Mouse (Mus musculus) liver, embryonic 15.5 days (tissue): ENCODE results near the gene Dock2. TPM values are rescaled to one million over a fixed set of nuclear protein-coding genes. Genes with fewer than 3 reads are reported as not detected.

Experiments
- ATAC-seq: fragments of 200-750 bp; cut with Nextera tagmentation; 2 replicates; pipeline ENCODE4 v1.8.0; 2017; ENCODE audit warnings: moderate number of reproducible peaks, mild to moderate bottlenecking, moderate library complexity; ENCODE audit not compliant: insufficient read depth
- H3K27ac ChIP-seq: fragments of 300-500 bp; sonication (generic); replicated peaks from 2 replicates; pipeline ENCODE4 v1.5.1; 2015; ENCODE audit warnings: mild to moderate bottlenecking, inconsistent platforms
- H3K27me3 ChIP-seq: fragments of 300-500 bp; sonication (generic); 2 replicates; pipeline ENCODE4 v1.6.1; 2015; ENCODE audit warnings: mild to moderate bottlenecking, inconsistent platforms
- H3K36me3 ChIP-seq: fragments of 300-500 bp; sonication (generic); replicated peaks from 2 replicates; pipeline ENCODE4 v1.6.1; 2015; ENCODE audit warnings: moderate library complexity, mild to moderate bottlenecking, inconsistent platforms
- H3K4me1 ChIP-seq: fragments of 300-500 bp; sonication (generic); replicated peaks from 2 replicates; pipeline ENCODE4 v1.6.1; 2015; ENCODE audit warnings: inconsistent platforms
- H3K4me2 ChIP-seq: fragments of 300-500 bp; sonication (generic); 2 replicates; pipeline ENCODE4 v1.6.1; 2015; ENCODE audit warnings: moderate library complexity, mild to moderate bottlenecking, inconsistent platforms
- H3K4me3 ChIP-seq: fragments of 300-500 bp; sonication (generic); replicated peaks from 2 replicates; pipeline ENCODE4 v1.5.1; 2015; ENCODE audit warnings: mild to moderate bottlenecking, inconsistent platforms
- H3K9ac ChIP-seq: fragments of 300-500 bp; sonication (generic); 2 replicates; pipeline ENCODE4 v1.6.1; 2015; ENCODE audit warnings: moderate library complexity, mild to moderate bottlenecking, inconsistent platforms
- H3K9me3 ChIP-seq: fragments of 300-500 bp; sonication (generic); replicated peaks from 2 replicates; pipeline ENCODE4 v1.6.1; 2016; ENCODE audit warnings: inconsistent platforms
- WGBS: fragments of 180-500 bp; shearing (Covaris S2); methylation state at CpG from one replicate; pipeline ENCODE4 v1.1.7; 2015; ENCODE audit warnings: mixed read lengths; ENCODE audit not compliant: insufficient replicate concordance; 5-methylcytosine and 5-hydroxymethylcytosine counted together
- polyA plus RNA-seq: library from polyadenylated mRNA; unstranded; fragments of >200 nt; fragmentation: Nextera tagmentation; extraction: Ambion mirVana; gene quantifications from 2 replicates; pipeline ENCODE4 v1.2.1, GENCODE M21; 2015

The Dock2 gene
- polyA plus RNA-seq, 1 experiment from 2014 or later, result 4.6 TPM

DNA sequence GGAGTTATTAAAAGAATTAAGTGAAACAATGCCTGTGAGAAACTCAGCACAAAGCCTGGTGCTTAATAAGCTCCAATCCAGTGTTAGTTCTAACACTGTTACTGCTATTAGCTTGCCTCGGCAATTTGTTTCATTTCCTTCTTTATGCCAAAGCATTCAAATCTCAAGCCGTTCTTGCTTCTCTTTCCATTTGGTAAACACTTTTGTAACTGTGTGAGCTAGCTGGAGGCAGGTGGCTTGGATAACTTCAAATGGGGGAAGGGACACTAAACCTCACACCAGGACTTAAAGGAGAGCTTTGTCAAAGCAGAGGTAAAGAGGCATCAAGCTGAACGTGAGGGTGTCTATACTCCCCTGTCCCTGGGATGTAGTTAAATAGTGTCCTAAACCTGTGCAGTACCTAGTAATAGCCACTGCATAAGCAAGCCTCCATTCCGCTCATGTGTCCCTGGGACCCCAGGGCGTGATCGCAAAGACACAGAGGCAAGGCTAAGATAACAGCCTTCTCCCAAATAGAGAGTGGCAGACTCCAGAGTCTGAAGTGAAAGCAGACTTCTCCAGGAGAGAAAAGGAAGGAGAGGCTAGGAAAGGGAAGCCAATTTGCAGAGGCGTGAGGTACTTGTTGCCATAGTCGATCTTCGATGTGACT lies 56.9 kb downstream of the Dock2 start:
- Histone ChIP-seq H3K9ac (no peak overlapping the region), H3K4me1 (peaks cover 12% of the 10 kb centered on the region; the same call in 1 of the 2 replicates), H3K9me3 (no peaks in the 10 kb centered on the region), H3K27me3 (no peaks in the 10 kb centered on the region), H3K36me3 (no peaks in the 10 kb centered on the region), H3K4me3 (no peak overlapping the region), H3K27ac (no peak overlapping the region), H3K4me2 (no peak overlapping the region)
- ATAC-seq, result 0 out of 2 replicates have a peak, but pooled peaks have one; percentile 22
- WGBS, result 68% methylated on average over 9 of the region's 9 CpGs

- no peaks in the 10 kb centered on the region for H3K36me3 ChIP-seq
- no peak overlapping the region for H3K27ac ChIP-seq
- 67% methylated on average over 5 of the region's 5 CpGs for WGBS
- H3K27me3 ChIP-seq, result no peaks in the 10 kb centered on the region
- ATAC-seq, result no peak
- H3K9me3 ChIP-seq, result no peaks in the 10 kb centered on the region
- no peak overlapping the region for H3K4me2 ChIP-seq
- no peaks in the 10 kb centered on the region for H3K4me1 ChIP-seq
- H3K4me3 ChIP-seq, result no peak overlapping the region
- H3K9ac ChIP-seq, result no peak overlapping the region
Observed at GRCm38 (mm10) chr11:34713360-34713759, 70.3 kb downstream of the Dock2 start.

DNA sequence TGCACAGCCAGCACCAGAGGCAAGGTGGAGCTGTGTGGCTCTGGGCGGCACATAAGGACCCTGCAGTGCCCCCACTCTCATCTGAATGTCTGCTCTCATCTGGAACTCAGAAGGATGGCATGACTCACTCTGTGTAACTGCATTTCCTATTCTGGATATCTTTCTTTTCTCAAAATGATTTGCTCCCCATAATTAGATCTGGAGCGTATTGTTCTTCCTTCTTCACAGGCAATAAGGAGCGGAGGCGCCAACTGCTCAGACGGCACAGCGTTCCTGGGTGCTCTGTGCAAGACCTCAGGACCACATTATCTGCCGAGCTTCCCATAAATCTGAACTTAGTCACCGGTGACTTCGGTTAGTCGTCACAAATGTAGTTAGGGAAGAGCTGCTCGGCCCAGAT lies 75.4 kb downstream of the Dock2 start:
- no peak overlapping the region for H3K9ac ChIP-seq
- no peaks in the 10 kb centered on the region for H3K4me1 ChIP-seq
- no peak overlapping the region for H3K4me2 ChIP-seq
- ATAC-seq, result no peak
- WGBS, result 80% methylated on average over 11 of the region's 11 CpGs
- no peaks in the 10 kb centered on the region for H3K9me3 ChIP-seq
- H3K27me3 ChIP-seq, result no peaks in the 10 kb centered on the region
- H3K36me3 ChIP-seq, result no peaks in the 10 kb centered on the region
- no peak overlapping the region for H3K27ac ChIP-seq
- no peak overlapping the region for H3K4me3 ChIP-seq

- Histone ChIP-seq H3K9me3 (no peaks in the 10 kb centered on the region), H3K4me1 (no peaks in the 10 kb centered on the region), H3K27me3 (no peaks in the 10 kb centered on the region), H3K9ac (no peak overlapping the region), H3K27ac (no peak overlapping the region), H3K36me3 (no peaks in the 10 kb centered on the region), H3K4me3 (no peak overlapping the region), H3K4me2 (no peak overlapping the region)
- no peak for ATAC-seq
- WGBS, result 62% methylated on average over 5 of the region's 5 CpGs
Observed at GRCm38 (mm10) chr11:34707360-34707759, 76.3 kb downstream of the Dock2 start.

DNA sequence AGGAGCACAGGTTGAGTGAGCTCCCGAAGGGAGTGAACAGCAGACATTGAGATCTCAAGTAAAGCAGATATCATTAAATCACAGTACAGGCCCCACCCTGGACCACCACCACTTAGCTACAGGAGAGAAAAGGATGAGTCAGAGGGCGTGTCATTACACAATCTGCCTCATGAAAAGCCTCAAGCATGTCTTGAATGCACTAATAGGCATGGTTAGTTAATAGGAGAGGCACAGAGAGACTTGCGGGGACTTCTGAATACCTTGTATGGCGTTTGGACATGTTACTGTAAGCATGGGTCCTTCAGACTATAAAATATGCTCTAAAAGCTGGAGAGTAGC lies 78.6 kb downstream of the Dock2 start:
- H3K27ac ChIP-seq, result no peak overlapping the region
- no peak overlapping the region for H3K4me3 ChIP-seq
- H3K9ac ChIP-seq, result no peak overlapping the region
- H3K9me3 ChIP-seq, result no peaks in the 10 kb centered on the region
- H3K4me2 ChIP-seq, result no peak overlapping the region
- 65% methylated on average over 4 of the region's 4 CpGs for WGBS
- H3K4me1 ChIP-seq, result no peaks in the 10 kb centered on the region
- no peaks in the 10 kb centered on the region for H3K36me3 ChIP-seq
- no peak for ATAC-seq
- H3K27me3 ChIP-seq, result no peaks in the 10 kb centered on the region

GRCm38 (mm10) chr11:34704384-34705107 lies 79.1 kb downstream of the Dock2 start:
- no peak overlapping the region for H3K4me3 ChIP-seq
- H3K36me3 ChIP-seq, result no peaks in the 10 kb centered on the region
- no peaks in the 10 kb centered on the region for H3K9me3 ChIP-seq
- H3K4me1 ChIP-seq, result no peaks in the 10 kb centered on the region
- WGBS, result 59% methylated on average over 8 of the region's 8 CpGs
- no peaks in the 10 kb centered on the region for H3K27me3 ChIP-seq
- ATAC-seq, result no peak
- no peak overlapping the region for H3K9ac ChIP-seq
- H3K27ac ChIP-seq, result no peak overlapping the region
- H3K4me2 ChIP-seq, result no peak overlapping the region

DNA sequence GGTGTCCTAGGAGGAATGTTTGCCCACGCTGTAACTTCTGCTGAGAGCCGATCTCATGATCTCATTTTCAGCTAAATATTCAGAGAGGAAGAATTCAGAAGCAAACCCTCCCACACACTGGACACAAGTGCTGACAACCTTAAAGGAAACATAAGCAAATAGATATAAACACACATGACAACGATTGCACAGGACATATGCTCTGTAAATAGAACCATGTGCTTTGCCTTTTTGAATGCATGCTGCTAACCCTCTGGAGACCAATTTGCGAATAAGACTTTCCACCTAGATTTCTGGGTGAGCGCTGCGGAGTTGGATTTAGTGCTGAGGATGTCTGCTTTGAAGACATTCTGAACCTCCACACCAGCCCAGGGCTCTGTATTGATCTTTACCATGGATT lies 79.8 kb downstream of the Dock2 start:
- Histone ChIP-seq H3K4me2 (no peak overlapping the region), H3K9me3 (no peaks in the 10 kb centered on the region), H3K9ac (no peak overlapping the region), H3K4me3 (no peak overlapping the region), H3K27ac (no peak overlapping the region), H3K36me3 (no peaks in the 10 kb centered on the region), H3K4me1 (no peaks in the 10 kb centered on the region), H3K27me3 (no peaks in the 10 kb centered on the region)
- 72% methylated on average over 6 of the region's 6 CpGs for WGBS
- ATAC-seq, result no peak

- H3K36me3 ChIP-seq, result no peaks in the 10 kb centered on the region
- no peak overlapping the region for H3K9ac ChIP-seq
- 42% methylated on average over 8 of the region's 8 CpGs for WGBS
- no peak overlapping the region for H3K4me3 ChIP-seq
- H3K4me2 ChIP-seq, result no peak overlapping the region
- no peaks in the 10 kb centered on the region for H3K9me3 ChIP-seq
- no peak for ATAC-seq
- no peaks in the 10 kb centered on the region for H3K4me1 ChIP-seq
- H3K27me3 ChIP-seq, result no peaks in the 10 kb centered on the region
- no peak overlapping the region for H3K27ac ChIP-seq
Observed at GRCm38 (mm10) chr11:34681790-34682189, 101.9 kb downstream of the Dock2 start.

- no peaks in the 10 kb centered on the region; the same call in 1 of the 2 replicates for H3K9me3 ChIP-seq
- H3K27me3 ChIP-seq, result no peaks in the 10 kb centered on the region
- H3K9ac ChIP-seq, result no peak overlapping the region
- 60% methylated on average over 7 of the region's 7 CpGs for WGBS
- ATAC-seq, result no peak
- no peak overlapping the region for H3K4me2 ChIP-seq
- H3K27ac ChIP-seq, result no peak overlapping the region
- H3K4me1 ChIP-seq, result no peaks in the 10 kb centered on the region
- no peak overlapping the region for H3K4me3 ChIP-seq
- H3K36me3 ChIP-seq, result no peaks in the 10 kb centered on the region
Observed at GRCm38 (mm10) chr11:34544631-34545030, 239.1 kb downstream of the Dock2 start.

- 82% methylated on average over 10 of the region's 10 CpGs for WGBS
- Histone ChIP-seq H3K27ac (no peak overlapping the region), H3K9ac (no peak overlapping the region), H3K4me3 (no peak overlapping the region), H3K36me3 (no peaks in the 10 kb centered on the region), H3K9me3 (no peaks in the 10 kb centered on the region), H3K27me3 (no peaks in the 10 kb centered on the region), H3K4me2 (no peak overlapping the region), H3K4me1 (peaks cover 4% of the 10 kb centered on the region; the same call in 1 of the 2 replicates)
- ATAC-seq, result no peak
Observed at GRCm38 (mm10) chr11:34532131-34532530, 251.6 kb downstream of the Dock2 start.

- Histone ChIP-seq H3K9ac (no peak overlapping the region), H3K4me2 (no peak overlapping the region), H3K9me3 (no peaks in the 10 kb centered on the region), H3K4me1 (peaks cover 7% of the 10 kb centered on the region; the same call in 1 of the 2 replicates), H3K27ac (no peak overlapping the region), H3K36me3 (no peaks in the 10 kb centered on the region), H3K4me3 (no peak overlapping the region), H3K27me3 (no peaks in the 10 kb centered on the region)
- no peak for ATAC-seq
- WGBS, result 78% methylated on average over 3 of the region's 3 CpGs
Observed at GRCm38 (mm10) chr11:34530971-34531370, 252.7 kb downstream of the Dock2 start.
